Mouse (Mus musculus) small intestine, adult 2 months (tissue): ENCODE measurements around the gene Tmbim4.

ENCODE experiments used
- CTCF ChIP-seq: fragments of 200-500 bp; IDR thresholded peaks from 2 replicates; pipeline ENCODE4 v1.5.1; 2012; ENCODE audit warnings: low read depth, mild to moderate bottlenecking, control low read depth, inconsistent platforms, low read length, moderate library complexity, mixed read lengths; ENCODE audit not compliant: insufficient replicate concordance, insufficient read length; ENCODE audit errors: extremely low read depth
- POLR2A ChIP-seq: fragments of 200-500 bp; IDR thresholded peaks from 2 replicates; pipeline ENCODE4 v1.6.1; 2012; ENCODE audit warnings: low read depth, mild to moderate bottlenecking, control low read depth, inconsistent platforms, low read length, moderate library complexity

GRCm38 (mm10) chr10:120171340-120171739, 30.1 kb upstream of the Tmbim4 start:
- TF ChIP-seq CTCF = no peak
- TF ChIP-seq POLR2A = no peak
